In the genomic region with DNA sequence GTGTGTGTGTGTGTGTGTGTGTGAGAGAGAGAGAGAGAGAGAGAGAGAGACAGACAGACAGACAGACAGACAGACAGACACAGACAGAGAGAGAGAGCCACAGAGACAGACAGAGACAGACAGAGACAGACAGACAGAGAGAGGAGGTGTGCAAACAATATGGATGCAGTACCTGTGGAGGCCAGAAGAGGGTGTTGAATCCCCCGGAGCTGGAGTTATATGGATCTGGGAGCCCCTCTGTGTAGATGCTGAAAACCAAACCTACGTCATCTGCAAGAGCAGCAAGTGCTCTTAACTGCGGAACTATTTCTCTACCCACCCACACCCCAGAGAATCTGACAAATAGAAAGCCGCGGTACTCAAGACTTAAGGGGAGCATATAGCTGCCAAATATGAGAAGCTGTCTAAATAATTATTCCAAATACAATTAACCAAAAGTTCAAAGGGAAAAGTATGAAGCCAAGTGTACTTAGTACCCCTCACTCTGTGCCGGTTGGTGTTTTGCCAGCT, we compare ENCODE assay signal across 26 mouse cellular contexts.
A peak's percentile ranks its signal among the peaks of the same experiment; 100 is the strongest.
DNase-seq lines count a peak whose midpoint lies in the region; ATAC-seq and TF ChIP-seq lines count a peak whose summit lies in the region.
"Had no signal": no experiment of that assay in that cellular context is flagged by ENCODE, and none has a peak within 500 bp of the region (broad histone marks: within the 10 kb centered on the region; RNA-seq: fewer than 3 reads in every experiment).

No protein-coding gene starts in this region.

- intact Hi-C loops in left cerebral cortex, adult 2 months (cut with DNase I): no loop called here

- no peak overlapping the region for H3K4me3 ChIP-seq in left cerebral cortex, adult 2 months
- no peak overlapping the region for H3K4me3 ChIP-seq in midbrain, embryonic 11.5 days (ENCODE audit: low read depth, low read length)
- no peak overlapping the region for H3K4me3 ChIP-seq in midbrain, embryonic 16.5 days (ENCODE audit: low read depth, low read length)
- H3K4me3 ChIP-seq in cortical plate, adult 2 months (ENCODE audit: insufficient read depth, low read length): no peak overlapping the region
- H3K4me3 ChIP-seq: embryonic facial prominence, embryonic 12.5 days; gastrocnemius, adult 2 months; limb, embryonic 10.5 days; midbrain, embryonic 12.5 days; myocyte; neural tube, embryonic 13.5 days had no signal

- no peak overlapping the region for H3K9ac ChIP-seq in midbrain, embryonic 11.5 days (ENCODE audit: low read length)
- H3K9ac ChIP-seq in midbrain, embryonic 16.5 days (ENCODE audit: low read depth, low read length): no peak overlapping the region
- H3K9ac ChIP-seq: embryonic facial prominence, embryonic 12.5 days; hindbrain, embryonic 14.5 days; midbrain, embryonic 12.5 days; neural tube, embryonic 13.5 days had no signal

- TF ChIP-seq CTCF in left cerebral cortex, adult 2 months (IDR thresholded peaks at IDR 0.05): peak; percentile 20
- 0 out of 2 replicates have a peak, but pooled peaks have one; percentile 21 for TF ChIP-seq CTCF in cortical plate, adult 2 months (IDR thresholded peaks at IDR 0.05; ENCODE audit: extremely low read depth, insufficient read depth, low read length)

- WGBS in midbrain, embryonic 11.5 days: 83% methylated on average over 6 of the region's 6 CpGs
- 79% methylated on average over 6 of the region's 6 CpGs for whole genome bisulfite sequencing in midbrain, embryonic 16.5 days

- H3K9me3 ChIP-seq in midbrain, embryonic 11.5 days (ENCODE audit: control insufficient read depth, low read length): no peaks in the 10 kb centered on the region
- no peaks in the 10 kb centered on the region for H3K9me3 ChIP-seq in midbrain, embryonic 16.5 days (replicated peaks; ENCODE audit: control insufficient read depth, low read length, poor library complexity, severe bottlenecking)
- H3K9me3 ChIP-seq: embryonic facial prominence, embryonic 12.5 days; limb, embryonic 10.5 days; midbrain, embryonic 12.5 days; neural tube, embryonic 13.5 days had no signal

- no peak for ATAC-seq in midbrain, embryonic 11.5 days (ENCODE audit: low FRiP score)
- no peak for ATAC-seq in midbrain, embryonic 16.5 days
- ATAC-seq: intestine, embryonic 16.5 days had no signal

- DNase-seq in embryo, embryonic 10.5 days (ENCODE audit: low spot score): peak; percentile 17
- DNase-seq in embryo, embryonic 9.5 days (ENCODE audit: extremely low spot score): no peak
- no peak for DNase-seq in left cerebral cortex, adult 2 months (ENCODE audit: extremely low spot score in 1 of 2, low spot score in 2 of 2)
- no peak for DNase-seq in left cerebral cortex, adult 8-10 months (ENCODE audit: low spot score in 2 of 2)
- DNase-seq in midbrain, embryonic 11.5 days (ENCODE audit: low spot score, missing footprints): peak; percentile 19
- DNase-seq in adrenal gland, adult 8-10 months: no peak
- DNase-seq: adrenal gland, postnatal 14 days; cerebellum, adult 11 months; cerebellum, adult 9-11 months; gastrocnemius, adult 2 months; kidney, postnatal 4 days; layer of hippocampus, adult 9-11 months; liver; lung, postnatal 10 days; retina, postnatal 1 day; right cerebral cortex, postnatal 25 days; thymus, postnatal 14 days had no signal

- H3K36me3 ChIP-seq in midbrain, embryonic 11.5 days (ENCODE audit: control insufficient read depth, insufficient read depth, low read length): no peaks in the 10 kb centered on the region
- H3K36me3 ChIP-seq in midbrain, embryonic 16.5 days (ENCODE audit: control insufficient read depth, insufficient read depth, low read length): no peaks in the 10 kb centered on the region
- H3K36me3 ChIP-seq: embryonic facial prominence, embryonic 12.5 days; limb, embryonic 10.5 days; midbrain, embryonic 12.5 days; neural tube, embryonic 13.5 days had no signal

- H3K27ac ChIP-seq in left cerebral cortex, adult 2 months: no peak overlapping the region
- no peak overlapping the region for H3K27ac ChIP-seq in midbrain, embryonic 11.5 days (ENCODE audit: low read depth, low read length)
- H3K27ac ChIP-seq in midbrain, embryonic 16.5 days (ENCODE audit: low read length): no peak overlapping the region
- no peak overlapping the region for H3K27ac ChIP-seq in cortical plate, adult 2 months (ENCODE audit: insufficient read depth, low read length)
- H3K27ac ChIP-seq: embryonic facial prominence, embryonic 12.5 days; gastrocnemius, adult 2 months; hindbrain, embryonic 14.5 days; limb, embryonic 10.5 days; midbrain, embryonic 12.5 days; neural tube, embryonic 13.5 days had no signal

- no peak overlapping the region for H3K4me2 ChIP-seq in midbrain, embryonic 11.5 days
- no peak overlapping the region for H3K4me2 ChIP-seq in midbrain, embryonic 16.5 days (ENCODE audit: low read length)
- H3K4me2 ChIP-seq: embryonic facial prominence, embryonic 12.5 days; hindbrain, embryonic 14.5 days; midbrain, embryonic 12.5 days; neural tube, embryonic 13.5 days had no signal

- no peaks in the 10 kb centered on the region for H3K4me1 ChIP-seq in midbrain, embryonic 11.5 days (ENCODE audit: control insufficient read depth, insufficient read depth, low read length)
- no peaks in the 10 kb centered on the region for H3K4me1 ChIP-seq in midbrain, embryonic 16.5 days (ENCODE audit: control insufficient read depth, insufficient read depth, low read length)
- no peaks in the 10 kb centered on the region for H3K4me1 ChIP-seq in cortical plate, adult 2 months (ENCODE audit: control insufficient read depth, insufficient read depth, low read length)
- H3K4me1 ChIP-seq: embryonic facial prominence, embryonic 12.5 days; midbrain, embryonic 12.5 days; neural tube, embryonic 13.5 days had no signal

- TF ChIP-seq POLR2A in cortical plate, adult 2 months (IDR thresholded peaks at IDR 0.05; ENCODE audit: extremely low read depth, insufficient read depth, low read length): no peak

- H3K27me3 ChIP-seq in midbrain, embryonic 11.5 days (ENCODE audit: control insufficient read depth, insufficient read depth, low read length): no peaks in the 10 kb centered on the region
- no peaks in the 10 kb centered on the region for H3K27me3 ChIP-seq in midbrain, embryonic 16.5 days (ENCODE audit: control insufficient read depth, insufficient read depth, low read depth, low read length)
- H3K27me3 ChIP-seq: embryonic facial prominence, embryonic 12.5 days; midbrain, embryonic 12.5 days; neural tube, embryonic 13.5 days had no signal

Comparison
In these comparisons a context has a peak if more than half of its experiments do, and no peak if none do; other contexts are left out.
1. DNase-seq: peak in embryo, embryonic 10.5 days (single experiment) and midbrain, embryonic 11.5 days (single experiment); none in embryo, embryonic 9.5 days (single experiment), left cerebral cortex, adult 2 months (0 of 2), left cerebral cortex, adult 8-10 months (0 of 2) and adrenal gland, adult 8-10 months (single experiment).